Mouse (Mus musculus) lung, adult 2 months (tissue): ENCODE results near the gene Ap1m2.
"Not testable (repeated sequence)": the region's sequence is repeated elsewhere in the genome, so short reads cannot be mapped to it uniquely, and the experiment has no call there.

ENCODE experiments used
- CTCF ChIP-seq: fragments of 200-500 bp; IDR thresholded peaks from 2 replicates; pipeline ENCODE4 v1.5.1; 2011; ENCODE audit warnings: mild to moderate bottlenecking, low read length, control low read depth; ENCODE audit not compliant: insufficient read depth
- POLR2A ChIP-seq: fragments of 200-500 bp; IDR thresholded peaks from 2 replicates; pipeline ENCODE4 v1.6.1; 2011; ENCODE audit warnings: low read depth, mild to moderate bottlenecking, control low read depth, low read length, borderline replicate concordance; ENCODE audit errors: extremely low read depth

GRCm38 (mm10) chr9:21322917-21323297, 10.8 kb upstream of the Ap1m2 start:
- not testable (repeated sequence) for TF ChIP-seq CTCF, POLR2A
